Mouse (Mus musculus) kidney, postnatal 0 days (tissue): ENCODE data around the gene Nedd9. TPM values are rescaled to one million over a fixed set of nuclear protein-coding genes. Genes with fewer than 3 reads are reported as not detected.
A peak's percentile ranks its signal among the peaks of the same experiment; 100 is the strongest.

ENCODE experiments used
- ATAC-seq: fragments of 200-750 bp; cut with Nextera tagmentation; replicated peaks from 2 replicates; pipeline ENCODE4 v1.8.0; 2017; ENCODE audit warnings: low read depth, moderate number of reproducible peaks, moderate TSS enrichment, moderate library complexity; ENCODE audit not compliant: low FRiP score
- DNase-seq: peaks from one replicate; pipeline ENCODE4 v3.0.0-alpha.2; 2016; ENCODE audit warnings: low spot score
- H3K27ac ChIP-seq: fragments of 300-500 bp; sonication (generic); 2 replicates; pipeline ENCODE4 v1.5.1; 2014; ENCODE audit warnings: mild to moderate bottlenecking
- H3K27me3 ChIP-seq: fragments of 300-500 bp; sonication (generic); 2 replicates; pipeline ENCODE4 v1.6.1; 2014; ENCODE audit warnings: low read length, mixed read lengths; ENCODE audit not compliant: insufficient read depth
- H3K36me3 ChIP-seq: fragments of 300-500 bp; sonication (generic); 2 replicates; pipeline ENCODE4 v1.6.1; 2014; ENCODE audit warnings: low read length, mixed read lengths; ENCODE audit not compliant: insufficient read depth
- H3K4me1 ChIP-seq: fragments of 300-500 bp; sonication (generic); replicated peaks from 2 replicates; pipeline ENCODE4 v1.6.1; 2014; ENCODE audit warnings: antibody characterized with exemption, low read length, mixed read lengths; ENCODE audit not compliant: insufficient read depth
- H3K4me2 ChIP-seq: fragments of 300-500 bp; sonication (generic); 2 replicates; pipeline ENCODE4 v1.6.1; 2014; ENCODE audit warnings: mild to moderate bottlenecking, low read length, moderate library complexity, mixed read lengths
- H3K4me3 ChIP-seq: fragments of 300-500 bp; sonication (generic); replicated peaks from 2 replicates; pipeline ENCODE4 v1.5.1; 2014; ENCODE audit warnings: low read depth, low read length
- H3K9ac ChIP-seq: fragments of 300-500 bp; sonication (generic); 2 replicates; pipeline ENCODE4 v1.6.1; 2014; ENCODE audit warnings: low read depth, low read length
- H3K9me3 ChIP-seq: fragments of 300-500 bp; sonication (generic); replicated peaks from 2 replicates; pipeline ENCODE4 v1.6.1; 2016; ENCODE audit warnings: low read length, inconsistent platforms, mixed read lengths
- CTCF ChIP-seq: IDR thresholded peaks from 2 replicates; pipeline ENCODE4 v1.5.1; 2016; ENCODE audit warnings: antibody characterized with exemption, low read depth, mild to moderate bottlenecking, moderate library complexity
- WGBS: fragments of 180-500 bp; shearing (Covaris S2); extraction: QIAGEN DNeasy Blood & Tissue Kit; methylation state at CpG from one replicate; pipeline ENCODE4 v1.1.7; 2014; 5-methylcytosine and 5-hydroxymethylcytosine counted together
- polyA plus RNA-seq: library from polyadenylated mRNA; unstranded; fragments of >200 nt; fragmentation: Nextera tagmentation; extraction: Ambion mirVana; gene quantifications from 2 replicates; pipeline ENCODE4 v1.2.1, GENCODE M21; 2015

The Nedd9 gene
- polyA plus RNA-seq, 1 experiment from 2014 or later = 27.3 TPM

GRCm38 (mm10) chr13:41302716-41303115, 184.4 kb downstream of the Nedd9 start:
- TF ChIP-seq CTCF = peak; percentile 97
- H3K9me3 ChIP-seq = no peaks in the 10 kb centered on the region
- H3K4me2 ChIP-seq = no peak overlapping the region
- no peak overlapping the region for H3K4me3 ChIP-seq
- H3K36me3 ChIP-seq = no peaks in the 10 kb centered on the region
- ATAC-seq (no peak), DNase-seq (peak; percentile 87)
- no peak overlapping the region for H3K27ac ChIP-seq
- no peaks in the 10 kb centered on the region for H3K4me1 ChIP-seq
- WGBS = 67% methylated on average over 10 of the region's 10 CpGs
- no peak overlapping the region for H3K9ac ChIP-seq
- H3K27me3 ChIP-seq = no peaks in the 10 kb centered on the region

GRCm38 (mm10) chr13:41300037-41300436, 187.1 kb downstream of the Nedd9 start:
- Histone ChIP-seq H3K27me3 (no peaks in the 10 kb centered on the region), H3K9me3 (no peaks in the 10 kb centered on the region), H3K4me1 (no peaks in the 10 kb centered on the region), H3K4me2 (no peak overlapping the region), H3K4me3 (no peak overlapping the region), H3K9ac (no peak overlapping the region), H3K36me3 (no peaks in the 10 kb centered on the region), H3K27ac (no peak overlapping the region)
- ATAC-seq = no peak
- TF ChIP-seq CTCF = no peak
- no peak for DNase-seq
- WGBS = 69% methylated on average over 4 of the region's 4 CpGs

DNA sequence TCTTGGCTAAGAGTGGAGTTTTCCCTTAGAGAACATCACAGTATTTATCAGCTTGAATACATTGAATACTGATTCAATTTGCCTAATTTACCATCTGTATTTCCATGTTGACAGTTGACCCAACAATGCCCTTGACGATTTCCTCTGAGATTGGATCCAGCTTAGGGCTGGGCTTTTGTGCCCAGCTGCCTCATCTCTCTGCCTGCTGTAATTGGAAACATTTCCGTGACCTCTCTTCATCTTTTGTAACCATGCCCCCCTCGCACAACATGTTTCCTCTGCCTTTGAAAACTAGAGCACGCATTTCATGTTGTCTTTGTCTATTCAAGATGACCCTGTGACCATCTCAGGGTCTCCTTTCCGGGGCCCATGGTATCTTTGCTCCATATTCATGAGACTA, 188.2 kb downstream of the Nedd9 start:
- no peak for DNase-seq

DNA sequence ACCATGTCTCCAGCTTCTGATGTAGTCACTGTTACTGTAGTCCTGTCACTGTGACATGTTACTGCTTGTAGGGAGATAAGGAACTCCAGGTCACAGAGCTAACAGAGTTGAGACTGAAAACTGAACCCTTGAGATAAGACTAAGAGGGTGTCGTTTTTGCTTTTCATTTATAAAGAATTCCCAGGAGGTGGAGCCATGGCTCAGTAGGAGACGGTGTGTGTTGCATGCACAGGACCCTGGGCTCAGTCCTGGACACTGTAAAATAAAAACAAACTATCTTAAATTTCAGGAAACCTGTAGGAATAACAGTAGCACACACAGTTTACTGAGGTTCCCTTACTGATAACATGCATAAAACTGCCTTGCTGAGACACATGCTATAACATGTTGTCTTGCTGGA, 188.6 kb downstream of the Nedd9 start:
- Histone ChIP-seq H3K36me3 (no peaks in the 10 kb centered on the region), H3K4me2 (no peak overlapping the region), H3K9ac (no peak overlapping the region), H3K27ac (no peak overlapping the region), H3K4me3 (no peak overlapping the region), H3K4me1 (no peaks in the 10 kb centered on the region), H3K9me3 (no peaks in the 10 kb centered on the region), H3K27me3 (no peaks in the 10 kb centered on the region)
- peak; percentile 55 for TF ChIP-seq CTCF
- 16% methylated on average over 2 of the region's 2 CpGs for WGBS
- DNase-seq (peak; percentile 50), ATAC-seq (no peak)

More for the DNA sequence above, 188.2 kb downstream of the Nedd9 start:
- Histone ChIP-seq H3K9ac (no peak overlapping the region), H3K27ac (no peak overlapping the region), H3K27me3 (no peaks in the 10 kb centered on the region), H3K9me3 (no peaks in the 10 kb centered on the region), H3K4me3 (no peak overlapping the region), H3K4me1 (no peaks in the 10 kb centered on the region), H3K36me3 (no peaks in the 10 kb centered on the region), H3K4me2 (no peak overlapping the region)
- WGBS = 26% methylated on average over 5 of the region's 5 CpGs
- no peak for ATAC-seq
- TF ChIP-seq CTCF = no peak

GRCm38 (mm10) chr13:41296396-41296795, 190.8 kb downstream of the Nedd9 start:
- no peak for DNase-seq
- no peak overlapping the region for H3K27ac ChIP-seq
- H3K9me3 ChIP-seq = no peaks in the 10 kb centered on the region
- no peaks in the 10 kb centered on the region for H3K27me3 ChIP-seq
- 70% methylated on average over 10 of the region's 10 CpGs for WGBS
- no peak for ATAC-seq
- H3K36me3 ChIP-seq = no peaks in the 10 kb centered on the region
- H3K4me3 ChIP-seq = no peak overlapping the region
- no peak for TF ChIP-seq CTCF
- no peak overlapping the region for H3K4me2 ChIP-seq
- no peaks in the 10 kb centered on the region for H3K4me1 ChIP-seq
- no peak overlapping the region for H3K9ac ChIP-seq

- Histone ChIP-seq H3K4me1 (no peaks in the 10 kb centered on the region), H3K4me3 (no peak overlapping the region), H3K9me3 (no peaks in the 10 kb centered on the region), H3K4me2 (no peak overlapping the region), H3K9ac (no peak overlapping the region), H3K27me3 (no peaks in the 10 kb centered on the region), H3K36me3 (no peaks in the 10 kb centered on the region), H3K27ac (no peak overlapping the region)
- TF ChIP-seq CTCF = no peak
- no peak for DNase-seq
- WGBS = 67% methylated on average over 6 of the region's 6 CpGs
- no peak for ATAC-seq
Measured at GRCm38 (mm10) chr13:41295886-41296285, 191.3 kb downstream of the Nedd9 start.

DNA sequence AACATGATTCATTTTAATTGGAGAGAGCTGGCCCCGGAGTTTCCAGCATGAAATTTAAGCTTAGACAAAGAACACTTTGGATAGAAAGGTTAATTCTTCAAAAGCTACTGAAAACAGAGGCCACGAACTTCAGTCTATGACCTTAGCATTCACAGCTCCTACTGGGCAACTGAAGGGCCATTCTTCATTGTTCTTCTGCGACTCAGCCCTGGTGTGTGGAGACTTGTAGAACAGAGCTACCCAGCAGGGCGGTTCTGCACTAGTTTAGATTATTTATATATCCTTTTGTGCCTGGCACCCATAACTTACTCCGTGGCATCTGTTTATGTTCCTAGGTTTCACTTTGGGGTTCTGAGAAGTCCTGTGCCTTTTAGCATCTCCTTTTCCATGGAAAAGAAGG, 193.6 kb downstream of the Nedd9 start:
- no peak for ATAC-seq
- Histone ChIP-seq H3K36me3 (no peaks in the 10 kb centered on the region), H3K4me3 (no peak overlapping the region), H3K9ac (no peak overlapping the region), H3K4me1 (no peaks in the 10 kb centered on the region), H3K27me3 (no peaks in the 10 kb centered on the region), H3K4me2 (no peak overlapping the region), H3K9me3 (no peaks in the 10 kb centered on the region), H3K27ac (no peak overlapping the region)
- 43% methylated on average over 5 of the region's 5 CpGs for WGBS
- TF ChIP-seq CTCF = no peak
- DNase-seq = no peak
